Mouse (Mus musculus) stomach, embryonic 14.5 days (tissue): ENCODE measurements around the gene Slc7a11. TPM values are rescaled to one million over a fixed set of nuclear protein-coding genes. Genes with fewer than 3 reads are reported as not detected.

Experiments used
- ATAC-seq: fragments of 200-750 bp; cut with Nextera tagmentation; 2 replicates; pipeline ENCODE4 v1.8.0; 2017; ENCODE audit warnings: low read depth, moderate TSS enrichment; ENCODE audit not compliant: insufficient number of reproducible peaks, insufficient read depth, low FRiP score
- H3K27ac ChIP-seq: fragments of 300-500 bp; sonication (generic); 2 replicates; pipeline ENCODE4 v1.5.1; 2014; ENCODE audit warnings: mild to moderate bottlenecking, low read length, moderate library complexity, mixed read lengths
- H3K27me3 ChIP-seq: fragments of 300-500 bp; sonication (generic); 2 replicates; pipeline ENCODE4 v1.6.1; 2014; ENCODE audit warnings: low read length, control low read depth, mixed read lengths; ENCODE audit not compliant: control insufficient read depth, insufficient read depth
- H3K36me3 ChIP-seq: fragments of 300-500 bp; sonication (generic); 2 replicates; pipeline ENCODE4 v1.6.1; 2014; ENCODE audit warnings: mild to moderate bottlenecking, control low read depth, low read length, moderate library complexity, mixed read lengths; ENCODE audit not compliant: control insufficient read depth, insufficient read depth
- H3K4me1 ChIP-seq: fragments of 300-500 bp; sonication (generic); 2 replicates; pipeline ENCODE4 v1.6.1; 2014; ENCODE audit warnings: low read length, control low read depth, mixed read lengths; ENCODE audit not compliant: control insufficient read depth, insufficient read depth
- H3K4me2 ChIP-seq: fragments of 300-500 bp; sonication (generic); replicated peaks from 2 replicates; pipeline ENCODE4 v1.6.1; 2014; ENCODE audit warnings: low read depth, low read length, control low read depth
- H3K4me3 ChIP-seq: fragments of 300-500 bp; sonication (generic); 2 replicates; pipeline ENCODE4 v1.5.1; 2014; ENCODE audit warnings: low read depth, low read length, control low read depth
- H3K9ac ChIP-seq: fragments of 300-500 bp; sonication (generic); replicated peaks from 2 replicates; pipeline ENCODE4 v1.6.1; 2014; ENCODE audit warnings: low read depth, mild to moderate bottlenecking, control low read depth, low read length, moderate library complexity, mixed read lengths
- H3K9me3 ChIP-seq: fragments of 300-500 bp; sonication (generic); 2 replicates; pipeline ENCODE4 v1.6.1; 2016; ENCODE audit warnings: low read depth, low read length, control low read depth; ENCODE audit not compliant: control insufficient read depth
- WGBS: fragments of 180-500 bp; shearing (Covaris S2); extraction: QIAGEN DNeasy Blood & Tissue Kit; methylation state at CpG from one replicate; pipeline ENCODE4 v1.1.7; 2014; 5-methylcytosine and 5-hydroxymethylcytosine counted together
- polyA plus RNA-seq: library from polyadenylated mRNA; unstranded; fragments of >200 nt; fragmentation: Nextera tagmentation; extraction: Ambion mirVana; gene quantifications from 2 replicates; pipeline ENCODE4 v1.2.1, GENCODE M21; 2014

Slc7a11 gene
- polyA plus RNA-seq, 1 experiment from 2014 or later: 0.29 TPM

DNA sequence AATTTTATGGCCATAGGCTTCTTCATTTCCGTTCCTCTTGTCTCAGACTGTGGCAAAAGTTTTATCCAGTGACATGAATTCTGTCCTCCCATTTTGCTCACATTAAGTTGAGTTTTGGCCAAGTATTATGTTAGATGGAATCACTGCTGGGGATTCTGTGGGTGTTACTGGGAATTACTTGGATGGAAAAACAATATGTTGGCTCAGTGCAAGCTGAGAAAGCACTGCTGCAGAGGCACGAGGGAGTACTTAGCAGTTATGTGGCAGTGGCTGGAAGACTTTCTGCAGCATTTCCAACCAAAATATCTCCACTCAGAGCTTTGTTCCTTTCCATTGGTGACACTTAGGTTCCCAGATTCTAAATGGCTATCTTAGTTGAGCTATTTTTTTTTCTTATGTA lies 556.1 kb downstream of the Slc7a11 start:
- H3K36me3 ChIP-seq: no peaks in the 10 kb centered on the region
- no peak overlapping the region for H3K9ac ChIP-seq
- no peak overlapping the region for H3K27ac ChIP-seq
- H3K9me3 ChIP-seq: no peaks in the 10 kb centered on the region
- H3K4me3 ChIP-seq: no peak overlapping the region
- WGBS: 60% methylated on average over 2 of the region's 2 CpGs
- H3K4me1 ChIP-seq: no peaks in the 10 kb centered on the region
- ATAC-seq: no peak
- no peaks in the 10 kb centered on the region for H3K27me3 ChIP-seq
- H3K4me2 ChIP-seq: no peak overlapping the region

GRCm38 (mm10) chr3:49886220-49886945 lies 557.0 kb downstream of the Slc7a11 start:
- Histone ChIP-seq H3K27ac (no peak overlapping the region), H3K36me3 (no peaks in the 10 kb centered on the region), H3K9ac (no peak overlapping the region), H3K4me3 (no peak overlapping the region), H3K4me2 (no peak overlapping the region), H3K9me3 (no peaks in the 10 kb centered on the region), H3K27me3 (no peaks in the 10 kb centered on the region), H3K4me1 (no peaks in the 10 kb centered on the region)
- no peak for ATAC-seq
- 60% methylated on average over 8 of the region's 8 CpGs for WGBS

GRCm38 (mm10) chr3:49880496-49880895 lies 562.9 kb downstream of the Slc7a11 start:
- Histone ChIP-seq H3K27ac (no peak overlapping the region), H3K27me3 (no peaks in the 10 kb centered on the region), H3K36me3 (no peaks in the 10 kb centered on the region), H3K9ac (no peak overlapping the region), H3K9me3 (no peaks in the 10 kb centered on the region), H3K4me2 (no peak overlapping the region), H3K4me1 (no peaks in the 10 kb centered on the region), H3K4me3 (no peak overlapping the region)
- no peak for ATAC-seq

DNA sequence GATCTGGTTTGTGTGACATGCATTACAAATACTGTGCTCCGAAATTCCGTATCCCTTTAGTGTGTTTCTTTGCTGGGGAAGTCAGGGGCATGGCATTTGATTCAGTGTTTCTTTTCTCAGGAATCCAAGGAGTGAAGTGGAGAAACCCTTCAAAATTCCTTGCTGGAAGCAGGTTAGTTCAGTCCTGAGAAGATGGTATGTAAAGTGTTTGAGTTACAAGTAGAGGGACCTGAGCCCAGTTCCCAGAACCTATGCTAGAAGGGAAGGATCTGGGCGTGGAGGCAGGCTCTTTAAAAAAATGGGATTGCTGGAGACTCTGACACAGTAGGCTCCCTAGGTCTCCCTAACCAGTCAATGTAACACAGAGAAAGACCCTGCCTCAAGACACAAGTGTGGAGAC lies 572.6 kb downstream of the Slc7a11 start:
- Histone ChIP-seq H3K27ac (no peak overlapping the region), H3K36me3 (no peaks in the 10 kb centered on the region)
- 73% methylated on average over 3 of the region's 3 CpGs for WGBS

DNA sequence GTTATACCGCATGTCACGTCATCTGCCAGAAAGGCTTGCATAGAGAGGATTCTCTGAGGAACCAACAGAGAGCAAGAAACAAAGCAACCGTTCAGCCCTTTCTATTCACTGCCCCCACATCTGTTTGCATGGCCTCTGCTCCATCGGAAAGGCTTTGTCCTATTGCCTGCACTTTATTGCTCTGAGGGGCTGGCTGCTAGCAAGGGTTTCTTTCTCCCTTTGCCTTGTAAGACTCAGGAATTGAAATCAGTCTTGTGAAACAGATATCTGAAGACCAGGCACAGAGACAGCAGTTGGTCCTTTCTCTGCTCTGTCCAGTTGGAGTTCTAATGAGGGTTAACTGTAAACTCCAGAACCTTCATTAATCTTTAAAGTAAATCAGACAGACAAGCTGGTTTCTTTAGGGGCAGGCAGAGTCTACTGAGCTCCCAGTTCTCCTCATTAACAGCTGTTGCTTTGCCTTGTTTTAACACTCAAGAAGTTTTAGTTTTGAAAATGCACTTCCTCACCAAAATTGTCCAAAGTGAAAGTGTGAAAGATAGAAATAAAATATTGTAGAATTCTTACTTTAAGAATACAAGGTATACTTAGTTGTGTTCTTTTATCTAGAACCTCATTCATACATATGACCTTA lies 575.3 kb downstream of the Slc7a11 start:
- Histone ChIP-seq H3K9me3 (no peaks in the 10 kb centered on the region), H3K9ac (no peak overlapping the region), H3K36me3 (no peaks in the 10 kb centered on the region), H3K4me1 (peaks cover 17% of the 10 kb centered on the region), H3K27ac (peak overlapping the region; percentile 92), H3K27me3 (no peaks in the 10 kb centered on the region), H3K4me3 (no peak overlapping the region), H3K4me2 (no peak overlapping the region)
- ATAC-seq: peak; percentile 62; the same call in 1 of the 2 replicates
- 14% methylated on average over 4 of the region's 4 CpGs for WGBS

More for the DNA sequence above, 572.6 kb downstream of the Slc7a11 start:
- H3K9me3 ChIP-seq: no peaks in the 10 kb centered on the region
- H3K9ac ChIP-seq: no peak overlapping the region
- no peak overlapping the region for H3K4me3 ChIP-seq
- H3K27me3 ChIP-seq: no peaks in the 10 kb centered on the region
- H3K4me1 ChIP-seq: peaks cover 19% of the 10 kb centered on the region
- no peak for ATAC-seq
- H3K4me2 ChIP-seq: no peak overlapping the region

- Histone ChIP-seq H3K36me3 (no peaks in the 10 kb centered on the region), H3K27me3 (no peaks in the 10 kb centered on the region), H3K4me2 (no peak overlapping the region), H3K9me3 (no peaks in the 10 kb centered on the region), H3K4me3 (no peak overlapping the region), H3K4me1 (peaks cover 17% of the 10 kb centered on the region), H3K27ac (peak overlapping the region; percentile 92), H3K9ac (no peak overlapping the region)
- 18% methylated on average over 7 of the region's 7 CpGs for WGBS
- no peak for ATAC-seq
Measured at GRCm38 (mm10) chr3:49867147-49867950, 576.1 kb downstream of the Slc7a11 start.

DNA sequence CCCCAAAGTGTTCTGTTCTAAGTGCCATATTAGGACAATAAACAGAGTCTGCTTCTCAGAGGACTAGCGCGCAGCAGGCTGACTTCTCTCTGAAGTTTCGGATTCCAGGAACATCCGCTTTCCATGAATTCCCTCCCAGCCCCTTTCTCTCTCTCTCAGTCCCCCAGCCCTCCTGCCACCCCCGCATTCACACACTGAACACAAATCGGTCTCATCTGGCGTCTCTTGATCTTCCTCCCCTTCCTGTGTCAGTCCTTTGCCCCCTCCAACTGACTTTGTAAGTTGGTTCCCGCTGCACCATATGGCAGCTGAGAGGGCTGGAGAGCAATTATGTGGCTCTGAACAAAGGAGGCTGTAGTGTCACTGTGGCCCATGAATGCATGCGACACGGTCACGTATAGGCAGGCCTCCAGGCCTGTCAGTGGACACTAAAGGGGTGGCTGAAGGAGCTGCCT lies 577.3 kb downstream of the Slc7a11 start:
- peak overlapping the region; percentile 92 for H3K27ac ChIP-seq
- H3K9me3 ChIP-seq: no peaks in the 10 kb centered on the region
- 28% methylated on average over 11 of the region's 11 CpGs for WGBS
- no peaks in the 10 kb centered on the region for H3K36me3 ChIP-seq
- no peak overlapping the region for H3K4me3 ChIP-seq
- ATAC-seq: peak; percentile 76; the same call in 1 of the 2 replicates
- peaks cover 17% of the 10 kb centered on the region for H3K4me1 ChIP-seq
- peak overlapping the region; percentile 13; the same call in 1 of the 2 replicates for H3K4me2 ChIP-seq
- no peaks in the 10 kb centered on the region for H3K27me3 ChIP-seq
- no peak overlapping the region for H3K9ac ChIP-seq

- ATAC-seq: no peak
- no peaks in the 10 kb centered on the region for H3K36me3 ChIP-seq
- no peaks in the 10 kb centered on the region; the same call in 1 of the 2 replicates for H3K4me1 ChIP-seq
- H3K4me3 ChIP-seq: no peak overlapping the region
- WGBS: 31% methylated on average over 4 of the region's 4 CpGs
- no peak overlapping the region for H3K4me2 ChIP-seq
- no peak overlapping the region for H3K9ac ChIP-seq
- no peaks in the 10 kb centered on the region for H3K27me3 ChIP-seq
- H3K9me3 ChIP-seq: no peaks in the 10 kb centered on the region
- H3K27ac ChIP-seq: no peak overlapping the region; the same call in 1 of the 2 replicates
Measured at GRCm38 (mm10) chr3:49856797-49857196, 586.6 kb downstream of the Slc7a11 start.
